Mouse (Mus musculus) ES-E14 (cell line): ENCODE results near the gene March8. TPM values are rescaled to one million over a fixed set of nuclear protein-coding genes. Genes with fewer than 3 reads are reported as not detected.

Experiments used
- DNase-seq: peaks from one replicate; pipeline ENCODE4 v3.0.0-alpha.2; 2013; ENCODE audit warnings: low read depth, low spot score
- H3K27ac ChIP-seq: 2 replicates; pipeline ENCODE4 v1.5.1; 2012; ENCODE audit warnings: low read depth, mild to moderate bottlenecking, low read length, moderate library complexity, mixed read lengths; ENCODE audit not compliant: poor library complexity, insufficient read depth, severe bottlenecking
- H3K36me3 ChIP-seq: 2 replicates; pipeline ENCODE4 v1.6.1; 2012; ENCODE audit warnings: mild to moderate bottlenecking, low read length, moderate library complexity, mixed read lengths; ENCODE audit not compliant: control insufficient read depth, poor library complexity, insufficient read depth, severe bottlenecking
- H3K4me1 ChIP-seq, 2 experiments: fragments of 150-350 bp in 1 of 2; sonication (generic) in 1 of 2; 2 replicates each; pipeline ENCODE4 v1.6.1; 2012; ENCODE audit warnings: low read length in 2 of 2, mild to moderate bottlenecking in 1 of 2, mixed read lengths in 1 of 2; ENCODE audit not compliant: control insufficient read depth in 2 of 2, insufficient read depth in 2 of 2, poor library complexity in 1 of 2
- H3K4me3 ChIP-seq, 2 experiments: fragments of 150-350 bp in 1 of 2; sonication (generic) in 1 of 2; 2 replicates each; pipeline ENCODE4 v1.5.1; 2012; ENCODE audit warnings: low read length in 2 of 2, low read depth in 1 of 2, mild to moderate bottlenecking in 1 of 2, mixed read lengths in 1 of 2; ENCODE audit not compliant: insufficient read depth in 1 of 2, poor library complexity in 1 of 2, severe bottlenecking in 1 of 2
- H3K9ac ChIP-seq: 2 replicates; pipeline ENCODE4 v1.6.1; 2012; ENCODE audit warnings: low read depth, mild to moderate bottlenecking, low read length, mixed read lengths; ENCODE audit not compliant: poor library complexity, insufficient read depth, severe bottlenecking
- H3K9me3 ChIP-seq: fragments of 150-350 bp; sonication (generic); 2 replicates; pipeline ENCODE4 v1.6.1; 2012; ENCODE audit warnings: low read depth, mild to moderate bottlenecking, low read length; ENCODE audit not compliant: control insufficient read depth, insufficient read depth
- CHD2 ChIP-seq: IDR thresholded peaks from 2 replicates; pipeline ENCODE4 v1.6.1; 2014; ENCODE audit warnings: mild to moderate bottlenecking, low read depth, low read length, inconsistent platforms
- HCFC1 ChIP-seq: IDR thresholded peaks from 2 replicates; pipeline ENCODE4 v1.6.1; 2012; ENCODE audit warnings: low read length, inconsistent platforms, borderline replicate concordance; ENCODE audit not compliant: insufficient read depth
- MAFK ChIP-seq: IDR thresholded peaks from 2 replicates; pipeline ENCODE4 v1.6.1; 2014; ENCODE audit warnings: mild to moderate bottlenecking, low read depth, low read length, inconsistent platforms; ENCODE audit not compliant: insufficient read depth
- ZC3H11A ChIP-seq: IDR thresholded peaks from 2 replicates; pipeline ENCODE4 v1.6.1; 2012; ENCODE audit warnings: low read depth, mild to moderate bottlenecking, inconsistent platforms, low read length, borderline replicate concordance
- ZNF384 ChIP-seq: IDR thresholded peaks from 2 replicates; pipeline ENCODE4 v1.6.1; 2012; ENCODE audit warnings: low read depth, low read length, inconsistent platforms
- in situ Hi-C, 2 experiments: fragments of 600-800 bp; cut with MboI; formaldehyde crosslinking; loops; one replicate each; pipeline ENCODE4 v1.15.1; 2025; ENCODE audit warnings: low sequenced_read_pairs in 2 of 2, inconsistent platforms in 1 of 2; ENCODE audit not compliant: unreplicated experiment in 2 of 2
- total RNA-seq: library from RNA; depleted of rRNA; stranded (reverse); fragments of 300-350 nt; gene quantifications from 2 replicates; pipeline ENCODE4 v1.2.3, GENCODE M21; 2012

Gene March8
- total RNA-seq, 1 experiment: 17.6 TPM

DNA sequence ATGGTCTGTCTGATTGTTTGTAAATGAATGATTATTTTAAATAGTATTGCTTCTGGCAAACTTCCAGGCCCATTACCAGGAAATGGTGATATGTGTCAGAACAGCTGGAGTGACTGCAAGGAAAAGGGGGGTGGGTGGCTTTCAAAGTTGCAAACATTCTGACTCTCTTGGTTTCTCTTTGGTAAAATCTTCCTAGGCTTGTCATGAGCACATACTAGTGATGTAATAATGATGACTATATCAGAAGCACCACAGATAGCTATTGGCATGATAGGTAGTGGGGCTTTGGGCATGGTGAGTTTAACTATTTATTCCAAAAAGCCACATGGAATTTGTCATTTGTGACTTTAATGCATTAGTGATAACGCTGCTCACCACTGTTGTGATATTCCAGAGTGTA lies 36.3 kb downstream of the March8 start:
- no peak for DNase-seq
- Histone ChIP-seq H3K9me3 (no peaks in the 10 kb centered on the region), H3K4me3 (no peak overlapping the region), H3K9ac (no peak overlapping the region), H3K4me1 (peaks cover 0 to 10% of the 10 kb centered on the region in 2 experiments; a peak in 1 of 4 replicates), H3K36me3 (peaks cover 2% of the 10 kb centered on the region; the same call in 1 of the 2 replicates), H3K27ac (no peak overlapping the region)
- in situ Hi-C loops: no loop called here
- no peak for TF ChIP-seq ZNF384
- TF ChIP-seq ZC3H11A: no peak
- TF ChIP-seq CHD2: no peak
- no peak for TF ChIP-seq MAFK
- no peak for TF ChIP-seq HCFC1

DNA sequence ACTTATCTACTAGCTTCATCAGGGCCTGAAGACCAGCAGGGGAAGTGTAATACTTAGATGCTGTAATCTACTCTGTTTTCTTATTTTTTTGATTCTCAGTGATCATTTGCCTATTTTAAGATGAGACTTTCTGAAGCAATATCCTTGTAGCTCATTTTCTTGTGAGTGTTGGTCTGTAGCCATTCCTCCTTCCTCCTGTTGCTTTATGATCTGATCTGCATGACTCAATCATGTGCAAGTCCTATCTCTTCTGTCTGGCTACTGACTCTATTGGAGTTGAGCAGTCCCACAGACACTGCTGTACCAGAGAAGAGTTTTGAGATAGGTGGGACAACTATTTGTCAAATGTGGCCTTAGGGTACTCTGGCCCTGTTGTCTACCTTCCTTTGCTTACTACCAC lies 36.8 kb downstream of the March8 start:
- in situ Hi-C loops: no loop called here
- H3K4me1 ChIP-seq: peaks cover 0 to 10% of the 10 kb centered on the region in 2 experiments; a peak in 1 of 4 replicates
- H3K4me3 ChIP-seq: no peak overlapping the region
- no peak overlapping the region for H3K27ac ChIP-seq
- H3K9me3 ChIP-seq: no peaks in the 10 kb centered on the region
- H3K36me3 ChIP-seq: peaks cover 2% of the 10 kb centered on the region; the same call in 1 of the 2 replicates
- DNase-seq: no peak
- TF ChIP-seq HCFC1 (no peak), ZC3H11A (no peak), MAFK (no peak), CHD2 (no peak), ZNF384 (no peak)
- no peak overlapping the region for H3K9ac ChIP-seq

DNA sequence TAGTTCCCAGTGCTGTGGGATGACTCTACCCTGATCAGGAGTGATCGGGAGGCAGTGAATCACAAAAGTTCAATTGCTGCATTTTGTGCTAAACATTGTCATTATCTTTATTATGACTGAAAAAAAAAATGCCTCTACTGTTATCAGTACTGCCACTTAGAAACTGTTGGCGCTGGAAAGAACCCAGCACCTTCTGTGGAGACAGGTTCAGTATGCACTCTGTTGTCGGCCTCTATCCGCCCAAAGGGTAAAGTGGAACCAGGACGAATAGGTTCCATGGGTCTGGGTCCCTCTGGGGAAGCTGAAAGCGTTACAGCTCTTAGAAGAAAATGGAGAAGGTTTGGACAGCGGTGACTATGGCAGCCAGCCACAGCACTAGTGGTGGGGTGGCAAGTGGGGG lies 41.1 kb downstream of the March8 start:
- no peak for TF ChIP-seq ZNF384
- no peak for TF ChIP-seq MAFK
- no peak for TF ChIP-seq HCFC1
- no peak for TF ChIP-seq CHD2
- no peak for TF ChIP-seq ZC3H11A
- no peak for DNase-seq
- Histone ChIP-seq H3K27ac (no peak overlapping the region), H3K9ac (no peak overlapping the region), H3K9me3 (no peaks in the 10 kb centered on the region), H3K4me1 (no peaks in the 10 kb centered on the region), H3K4me3 (no peak overlapping the region), H3K36me3 (peaks cover 2% of the 10 kb centered on the region; the same call in 1 of the 2 replicates)
- in situ Hi-C loops: no loop called here

DNA sequence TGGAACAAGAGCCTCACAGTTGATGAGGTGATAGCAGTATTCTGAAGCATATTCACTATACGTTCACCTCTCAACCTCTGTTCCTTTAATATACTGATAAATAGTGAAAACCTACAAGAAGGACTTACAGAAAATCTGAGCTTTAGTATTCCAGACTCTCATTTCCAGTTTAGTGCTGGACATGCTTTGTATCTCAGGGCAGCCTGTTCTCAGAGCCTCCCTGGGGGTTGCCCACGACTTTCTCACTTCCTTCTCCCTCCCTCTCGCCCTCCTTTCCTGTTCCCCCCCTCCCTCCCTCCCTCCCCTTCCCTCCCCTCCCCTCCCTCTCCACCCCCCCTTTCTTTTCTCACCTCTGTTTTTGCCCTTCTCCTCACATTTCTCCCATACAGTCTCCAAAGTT lies 42.3 kb downstream of the March8 start:
- Histone ChIP-seq H3K4me1 (no peaks in the 10 kb centered on the region), H3K9ac (no peak overlapping the region), H3K9me3 (no peaks in the 10 kb centered on the region), H3K4me3 (no peak overlapping the region), H3K36me3 (peaks cover 2% of the 10 kb centered on the region; the same call in 1 of the 2 replicates), H3K27ac (no peak overlapping the region)
- in situ Hi-C loops: no loop called here
- DNase-seq: no peak
- TF ChIP-seq MAFK (no peak), CHD2 (no peak), ZC3H11A (no peak), ZNF384 (no peak), HCFC1 (no peak)

DNA sequence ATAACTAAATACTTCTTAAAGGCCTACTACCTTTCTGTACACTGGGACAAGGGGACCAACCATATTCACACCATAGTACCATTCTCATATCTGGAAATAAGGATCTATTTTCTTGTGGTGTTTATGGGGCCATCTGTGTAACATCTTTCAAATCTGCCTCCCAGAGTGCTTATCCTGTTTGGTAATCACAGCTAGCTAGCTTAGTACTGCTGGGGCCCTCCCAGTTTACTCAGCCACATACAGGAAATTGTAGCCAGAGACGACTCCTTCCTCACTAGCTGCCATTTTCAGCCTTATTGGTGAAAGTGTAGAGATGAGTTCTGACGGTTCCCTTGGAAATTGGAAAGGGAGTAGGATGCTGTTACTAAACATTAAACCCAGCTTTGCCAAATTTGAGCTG lies 43.8 kb downstream of the March8 start:
- H3K27ac ChIP-seq: no peak overlapping the region
- no peak overlapping the region for H3K9ac ChIP-seq
- in situ Hi-C loops: no loop called here
- H3K4me3 ChIP-seq: no peak overlapping the region
- no peak for DNase-seq
- H3K4me1 ChIP-seq: peaks cover 2 to 3% of the 10 kb centered on the region in 2 experiments; a peak in 3 of 4 replicates
- no peaks in the 10 kb centered on the region for H3K9me3 ChIP-seq
- peaks cover 2% of the 10 kb centered on the region; the same call in 1 of the 2 replicates for H3K36me3 ChIP-seq
- TF ChIP-seq MAFK (no peak), CHD2 (no peak), ZNF384 (no peak), ZC3H11A (no peak), HCFC1 (no peak)
